Mouse (Mus musculus) erythroblast, embryonic 14.5 days (primary cell): ENCODE measurements at regions not wholly inside any gene's neighbourhood (a gene's known extent, or its start where the extent isn't known, plus 50 kb on each side); places are given as distances from the start of the nearest gene placed in this dataset.

Source experiments
- GATA1 ChIP-seq: IDR thresholded peaks from 2 replicates; pipeline ENCODE4 v1.6.1; 2012; ENCODE audit warnings: low read length, inconsistent platforms, mixed read lengths
- TAL1 ChIP-seq: IDR thresholded peaks from 3 replicates; pipeline ENCODE4 v1.6.1; 2012; ENCODE audit warnings: low read length, inconsistent platforms, mixed read lengths

GRCm38 (mm10) chr17:51288751-51289150, 109.6 kb upstream of the Tbc1d5 start:
- TF ChIP-seq GATA1: no peak
- TF ChIP-seq TAL1: no peak
